Mouse (Mus musculus) ES-E14 (cell line): ENCODE data around the gene Dock7.

Experiments used
- CHD2 ChIP-seq: IDR thresholded peaks from 2 replicates; pipeline ENCODE4 v1.6.1; 2014; ENCODE audit warnings: mild to moderate bottlenecking, low read depth, low read length, inconsistent platforms
- HCFC1 ChIP-seq: IDR thresholded peaks from 2 replicates; pipeline ENCODE4 v1.6.1; 2012; ENCODE audit warnings: low read length, inconsistent platforms, borderline replicate concordance; ENCODE audit not compliant: insufficient read depth

DNA sequence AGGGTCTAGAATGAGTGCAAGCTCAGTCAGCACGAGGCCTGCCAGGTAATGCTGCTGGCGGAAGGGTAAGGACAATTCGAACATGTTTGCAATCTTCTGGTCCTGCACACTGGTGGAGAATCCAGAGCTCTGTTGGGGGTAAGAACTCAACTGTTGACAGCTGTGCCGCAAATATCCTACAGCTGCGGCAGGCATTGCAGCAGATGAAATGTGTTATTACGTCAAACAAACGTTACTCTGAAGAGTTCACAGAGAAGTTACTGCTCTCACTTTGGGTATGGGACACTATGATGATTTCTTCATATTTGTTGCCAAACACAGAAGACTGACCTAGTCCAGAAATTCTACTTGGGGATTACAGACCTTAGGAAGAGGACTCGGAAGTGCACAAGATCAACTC is 136.0 kb downstream of the Dock7 start:
- TF ChIP-seq HCFC1 (no peak), CHD2 (no peak)
